Mouse (Mus musculus) limb, embryonic 14.5 days (tissue): ENCODE results near the gene Hdac1. TPM values are rescaled to one million over a fixed set of nuclear protein-coding genes. Genes with fewer than 3 reads are reported as not detected.

Source experiments
- ATAC-seq: fragments of 200-750 bp; cut with Nextera tagmentation; 2 replicates; pipeline ENCODE4 v1.8.0; 2017; ENCODE audit warnings: low read depth, moderate number of reproducible peaks, moderate TSS enrichment; ENCODE audit not compliant: low FRiP score
- DNase-seq: peaks from one replicate; pipeline ENCODE4 v3.0.0-alpha.2; 2015; ENCODE audit warnings: low spot score
- H3K27ac ChIP-seq: fragments of 300-500 bp; sonication (generic); replicated peaks from 2 replicates; pipeline ENCODE4 v1.5.1; 2014; ENCODE audit warnings: low read depth, mild to moderate bottlenecking, low read length, moderate library complexity, mixed read lengths
- H3K27me3 ChIP-seq: fragments of 300-500 bp; sonication (generic); 2 replicates; pipeline ENCODE4 v1.6.1; 2014; ENCODE audit warnings: low read length, mixed read lengths; ENCODE audit not compliant: control insufficient read depth, insufficient read depth
- H3K36me3 ChIP-seq: fragments of 300-500 bp; sonication (generic); 2 replicates; pipeline ENCODE4 v1.6.1; 2014; ENCODE audit warnings: mild to moderate bottlenecking, low read length, moderate library complexity, mixed read lengths; ENCODE audit not compliant: control insufficient read depth, insufficient read depth
- H3K4me1 ChIP-seq: fragments of 300-500 bp; sonication (generic); 2 replicates; pipeline ENCODE4 v1.6.1; 2014; ENCODE audit warnings: antibody characterized with exemption, low read length, mixed read lengths; ENCODE audit not compliant: control insufficient read depth, insufficient read depth
- H3K4me2 ChIP-seq: fragments of 300-500 bp; sonication (generic); replicated peaks from 2 replicates; pipeline ENCODE4 v1.6.1; 2014; ENCODE audit warnings: low read depth, mild to moderate bottlenecking, low read length, moderate library complexity; ENCODE audit not compliant: severe bottlenecking
- H3K4me3 ChIP-seq: fragments of 300-500 bp; sonication (generic); replicated peaks from 2 replicates; pipeline ENCODE4 v1.5.1; 2014; ENCODE audit warnings: low read length
- H3K9ac ChIP-seq: fragments of 300-500 bp; sonication (generic); 2 replicates; pipeline ENCODE4 v1.6.1; 2014; ENCODE audit warnings: mild to moderate bottlenecking, low read depth, low read length, moderate library complexity; ENCODE audit not compliant: severe bottlenecking
- H3K9me3 ChIP-seq: fragments of 300-500 bp; sonication (generic); 2 replicates; pipeline ENCODE4 v1.6.1; 2016; ENCODE audit warnings: low read length; ENCODE audit not compliant: control insufficient read depth
- POLR2A ChIP-seq: fragments of 200-500 bp; IDR thresholded peaks from 2 replicates; pipeline ENCODE4 v1.8.0; 2012; ENCODE audit warnings: inconsistent platforms, mild to moderate bottlenecking, moderate library complexity, borderline replicate concordance; ENCODE audit not compliant: insufficient read depth, insufficient read length; ENCODE audit errors: extremely low read depth
- WGBS: fragments of 180-500 bp; shearing (Covaris S2); extraction: QIAGEN DNeasy Blood & Tissue Kit; methylation state at CpG from one replicate; pipeline ENCODE4 v1.1.7; 2014; 5-methylcytosine and 5-hydroxymethylcytosine counted together
- polyA plus RNA-seq, 2 experiments: library from polyadenylated mRNA; depleted of rRNA in 1 of 2; stranded (reverse) in 1 of 2; unstranded in 1 of 2; fragments of >200 nt; fragmentation: Nextera tagmentation in 1 of 2; extraction: Ambion mirVana in 1 of 2; gene quantifications; 2 replicates each; pipeline versions ENCODE4 v1.2.1 to v1.2.3; 2012 to 2014

The Hdac1 gene
- polyA plus RNA-seq, 2 experiments: 201 to 209 TPM

DNA sequence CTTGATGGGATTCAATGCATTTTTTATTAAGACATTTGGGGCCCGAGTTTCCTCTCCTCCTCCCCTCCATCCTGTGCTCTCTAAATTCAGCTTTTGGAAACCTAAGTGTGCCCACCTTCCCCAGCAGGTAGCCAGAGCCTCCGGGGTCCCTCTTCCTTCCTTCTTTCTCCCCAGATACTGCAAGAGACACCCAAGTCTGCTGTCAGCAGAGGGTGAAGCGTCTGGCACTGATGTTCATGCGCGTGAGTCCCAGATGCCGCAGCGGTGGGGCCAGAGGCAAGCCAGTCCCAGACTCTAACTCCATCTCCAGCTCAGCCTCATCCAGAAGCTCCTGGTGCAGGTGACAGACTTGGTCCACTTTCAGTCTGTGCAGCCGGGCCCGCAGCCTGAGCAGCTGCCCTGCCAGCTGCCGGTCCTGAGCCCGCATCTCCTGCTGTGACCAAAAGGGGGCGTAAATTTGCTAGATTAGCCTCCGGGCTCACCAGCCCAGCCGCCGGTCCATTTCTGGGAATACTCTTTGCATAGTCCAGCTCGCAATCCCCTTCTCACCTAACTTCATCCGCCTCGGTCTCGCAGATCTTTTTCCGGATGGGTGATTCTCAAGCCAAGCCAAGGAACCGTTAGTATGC lies 34.5 kb upstream of the Hdac1 start:
- H3K27me3 ChIP-seq: no peaks in the 10 kb centered on the region
- H3K27ac ChIP-seq: no peak overlapping the region
- no peak for TF ChIP-seq POLR2A
- H3K36me3 ChIP-seq: no peaks in the 10 kb centered on the region
- no peak overlapping the region; the same call in 1 of the 2 replicates for H3K9ac ChIP-seq
- H3K9me3 ChIP-seq: no peaks in the 10 kb centered on the region
- H3K4me1 ChIP-seq: no peaks in the 10 kb centered on the region; the same call in 1 of the 2 replicates
- WGBS: 33% methylated on average over 21 of the region's 21 CpGs
- H3K4me3 ChIP-seq: no peak overlapping the region
- ATAC-seq: 0 out of 2 replicates have a peak, but pooled peaks have one; percentile 55
- peak; percentile 27 for DNase-seq
- 0 out of 2 replicates have a peak overlapping the region, but pooled peaks have one; percentile 5 for H3K4me2 ChIP-seq

- DNase-seq: no peak
- no peaks in the 10 kb centered on the region for H3K27me3 ChIP-seq
- no peaks in the 10 kb centered on the region; the same call in 1 of the 2 replicates for H3K4me1 ChIP-seq
- no peak overlapping the region for H3K4me2 ChIP-seq
- H3K4me3 ChIP-seq: no peak overlapping the region
- peak; percentile 60; the same call in 1 of the 2 replicates for ATAC-seq
- H3K9ac ChIP-seq: 0 out of 2 replicates have a peak overlapping the region, but pooled peaks have one; percentile 3
- no peak for TF ChIP-seq POLR2A
- H3K27ac ChIP-seq: no peak overlapping the region
- no peaks in the 10 kb centered on the region for H3K9me3 ChIP-seq
- WGBS: 32% methylated on average over 7 of the region's 8 CpGs
- no peaks in the 10 kb centered on the region for H3K36me3 ChIP-seq
These were observed 32.8 kb upstream of the Hdac1 start for GRCm38 (mm10) chr4:129575171-129575844.

DNA sequence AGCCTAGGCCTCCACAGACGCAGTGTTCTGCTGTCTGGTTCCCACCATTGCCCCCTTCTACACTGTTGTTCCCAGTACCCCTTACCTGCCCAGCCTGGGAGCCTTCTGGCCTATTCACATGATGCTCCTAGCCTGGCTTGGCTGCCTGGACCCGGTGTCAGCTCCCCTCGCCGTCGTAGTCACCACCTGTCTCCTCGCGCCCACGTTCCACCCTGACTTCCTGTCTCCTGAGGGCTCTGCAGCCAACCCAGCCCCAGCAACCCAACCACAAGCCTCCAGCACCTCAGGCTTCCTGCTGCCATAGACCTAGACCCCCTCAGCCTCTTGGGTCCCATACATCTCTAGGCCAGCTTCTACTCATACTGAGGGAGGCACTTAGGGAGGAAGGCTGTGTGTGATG lies 30.9 kb upstream of the Hdac1 start, which contains the start of gene Lck:
Gene Lck, minus strand, starts transcription at position 212 of the 400 bp plus-strand sequence.
- 89% methylated on average over 8 of the region's 8 CpGs for WGBS
- H3K9me3 ChIP-seq: no peaks in the 10 kb centered on the region
- no peak for TF ChIP-seq POLR2A
- no peak within 1 kb of the TSS for H3K27ac ChIP-seq
- no peaks in the 10 kb centered on the region for H3K27me3 ChIP-seq
- H3K4me2 ChIP-seq: no peak within 1 kb of the TSS
- H3K4me3 ChIP-seq: no peak within 1 kb of the TSS
- H3K9ac ChIP-seq: no peak within 1 kb of the TSS
- ATAC-seq (no peak), DNase-seq (no peak)
- H3K4me1 ChIP-seq: no peaks in the 10 kb centered on the region; the same call in 1 of the 2 replicates
- no peaks in the 10 kb centered on the region for H3K36me3 ChIP-seq

- Histone ChIP-seq H3K27ac (no peak overlapping the region), H3K4me2 (no peak overlapping the region), H3K9me3 (no peaks in the 10 kb centered on the region), H3K4me1 (no peaks in the 10 kb centered on the region; the same call in 1 of the 2 replicates), H3K36me3 (no peaks in the 10 kb centered on the region), H3K27me3 (no peaks in the 10 kb centered on the region), H3K9ac (no peak overlapping the region), H3K4me3 (no peak overlapping the region)
- DNase-seq (no peak), ATAC-seq (no peak)
- TF ChIP-seq POLR2A: no peak
- 94% methylated on average over 4 of the region's 4 CpGs for WGBS
These were observed 30.5 kb upstream of the Hdac1 start for GRCm38 (mm10) chr4:129573093-129573370.

GRCm38 (mm10) chr4:129572236-129573092 lies 30.0 kb upstream of the Hdac1 start:
- H3K9ac ChIP-seq: no peak overlapping the region
- ATAC-seq (no peak), DNase-seq (no peak)
- H3K9me3 ChIP-seq: no peaks in the 10 kb centered on the region
- H3K27ac ChIP-seq: no peak overlapping the region
- no peaks in the 10 kb centered on the region for H3K36me3 ChIP-seq
- H3K4me3 ChIP-seq: no peak overlapping the region
- no peaks in the 10 kb centered on the region; the same call in 1 of the 2 replicates for H3K4me1 ChIP-seq
- H3K4me2 ChIP-seq: no peak overlapping the region
- no peaks in the 10 kb centered on the region for H3K27me3 ChIP-seq
- WGBS: 84% methylated on average over 13 of the region's 13 CpGs
- no peak for TF ChIP-seq POLR2A
